Mouse (Mus musculus): ENCODE measurements around the gene Ceacam15.
A peak's percentile ranks its signal among the peaks of the same experiment; 100 is the strongest.
"Not testable (repeated sequence)": the region's sequence is repeated elsewhere in the genome, so short reads cannot be mapped to it uniquely, and the experiment has no call there.

Ceacam15 gene

GRCm38 (mm10) chr7:16675605-16676004, at the start of gene Ceacam15:
Gene Ceacam15 (minus strand): TSS chr7:16675705.
- no peak for DNase-seq

GRCm38 (mm10) chr7:16722490-16722889, 47.0 kb upstream of the Ceacam15 start:
- DNase-seq: not testable (repeated sequence)

GRCm38 (mm10) chr7:16721629-16722028, 46.1 kb upstream of the Ceacam15 start, which contains the start of gene Ceacam9:
Gene Ceacam9 (plus strand): TSS chr7:16721929.
- DNase-seq: no peak

- peak; percentile 30 for DNase-seq
Measured at GRCm38 (mm10) chr7:16716456-16717152, 41.1 kb upstream of the Ceacam15 start.

GRCm38 (mm10) chr7:16712633-16713415, 37.3 kb upstream of the Ceacam15 start:
- DNase-seq: no peak

GRCm38 (mm10) chr7:16710604-16711003, 35.1 kb upstream of the Ceacam15 start:
- no peak for DNase-seq

- no peak for DNase-seq
Measured at GRCm38 (mm10) chr7:16708244-16708643, 32.7 kb upstream of the Ceacam15 start.

GRCm38 (mm10) chr7:16706385-16706784, 30.9 kb upstream of the Ceacam15 start:
- DNase-seq: no peak

- no peak for DNase-seq
Measured at GRCm38 (mm10) chr7:16700583-16700982, 25.1 kb upstream of the Ceacam15 start.

GRCm38 (mm10) chr7:16699042-16699441, 23.5 kb upstream of the Ceacam15 start:
- DNase-seq: peak; percentile 29

GRCm38 (mm10) chr7:16695025-16695424, 19.5 kb upstream of the Ceacam15 start:
- peak; percentile 70 for DNase-seq

GRCm38 (mm10) chr7:16689196-16689595, 13.7 kb upstream of the Ceacam15 start:
- DNase-seq: no peak

- DNase-seq: peak; percentile 31
Measured at GRCm38 (mm10) chr7:16680194-16680593, 4.7 kb upstream of the Ceacam15 start.

GRCm38 (mm10) chr7:16674699-16675098, 806 bp downstream of the Ceacam15 start:
- not testable (repeated sequence) for DNase-seq

- DNase-seq: no peak
Measured at GRCm38 (mm10) chr7:16673823-16674222, 1.7 kb downstream of the Ceacam15 start.

GRCm38 (mm10) chr7:16668331-16668930, 7.1 kb downstream of the Ceacam15 start:
- DNase-seq: peak; percentile 56

GRCm38 (mm10) chr7:16644260-16644659, 31.2 kb downstream of the Ceacam15 start:
- DNase-seq: no peak

- peak; percentile 51 for DNase-seq
Measured at GRCm38 (mm10) chr7:16643106-16643505, 32.4 kb downstream of the Ceacam15 start.

GRCm38 (mm10) chr7:16639028-16639427, 36.5 kb downstream of the Ceacam15 start:
- no peak for DNase-seq

- no peak for DNase-seq
Measured at GRCm38 (mm10) chr7:16635116-16635515, 40.4 kb downstream of the Ceacam15 start.

GRCm38 (mm10) chr7:16633913-16634312, 41.6 kb downstream of the Ceacam15 start:
- DNase-seq: not testable (repeated sequence)

GRCm38 (mm10) chr7:16631932-16632331, 43.6 kb downstream of the Ceacam15 start:
- DNase-seq: no peak

- no peak for DNase-seq
Measured at GRCm38 (mm10) chr7:16631025-16631424, 44.5 kb downstream of the Ceacam15 start.
